Mouse (Mus musculus): Measurements from ENCODE around the gene Ly6g5c. TPM values are rescaled to one million over a fixed set of nuclear protein-coding genes. Genes with fewer than 3 reads are reported as not detected.
"Not testable (repeated sequence)": the region's sequence is repeated elsewhere in the genome, so short reads cannot be mapped to it uniquely, and the experiment has no call there.

Gene Ly6g5c
- polyA plus RNA-seq, 1 experiment from 2014 or later: not detected

GRCm38 (mm10) chr17:35120745-35121142, 12.7 kb downstream of the Ly6g5c start:
- peaks cover 19% of the 10 kb centered on the region for H3K36me3 ChIP-seq (ENCODE audit: control insufficient read depth, insufficient read depth, low read length)
- no peaks in the 10 kb centered on the region for H3K27me3 ChIP-seq (ENCODE audit: control insufficient read depth, insufficient read depth, low read depth, low read length)
- peak overlapping the region; percentile 92 for H3K9ac ChIP-seq (ENCODE audit: low read depth, low read length)
- peak overlapping the region; percentile 89 for H3K4me3 ChIP-seq (ENCODE audit: low read depth, low read length)
- peaks cover 18% of the 10 kb centered on the region for H3K4me1 ChIP-seq (ENCODE audit: control insufficient read depth, insufficient read depth, low read length)
- H3K27ac ChIP-seq (ENCODE audit: low read length): peak overlapping the region; percentile 74
- peak overlapping the region; percentile 94 for H3K4me2 ChIP-seq (ENCODE audit: low read length)
- under 1% methylated on average over 33 of the region's 33 CpGs for WGBS
- ATAC-seq: peak; percentile 8; the same call in 1 of the 2 replicates
- H3K9me3 ChIP-seq (replicated peaks; ENCODE audit: control insufficient read depth, low read length, poor library complexity, severe bottlenecking): no peaks in the 10 kb centered on the region

GRCm38 (mm10) chr17:35121143-35121799, 13.2 kb downstream of the Ly6g5c start, which contains the start of gene Gpank1:
TSS of gene Gpank1 (plus strand) at chr17:35121455.
- under 1% methylated on average over 49 of the region's 50 CpGs for WGBS
- ATAC-seq: peak; percentile 95

GRCm38 (mm10) chr17:35121871-35122303, 13.8 kb downstream of the Ly6g5c start, which contains the start of gene Csnk2b:
TSS of gene Csnk2b (minus strand) at chr17:35122053.
- peak; percentile 14 for ATAC-seq

More at GRCm38 (mm10) chr17:35121143-35121799, 13.2 kb downstream of the Ly6g5c start, which contains the start of gene Gpank1:
- Histone ChIP-seq H3K36me3 (ENCODE audit: control insufficient read depth, insufficient read depth, low read length) (peaks cover 17% of the 10 kb centered on the region), H3K27ac (ENCODE audit: low read length) (peak within 1 kb of the TSS; percentile 89), H3K4me1 (ENCODE audit: control insufficient read depth, insufficient read depth, low read length) (peaks cover 18% of the 10 kb centered on the region), H3K9me3 (replicated peaks; ENCODE audit: control insufficient read depth, low read length, poor library complexity, severe bottlenecking) (no peaks in the 10 kb centered on the region), H3K4me2 (ENCODE audit: low read length) (peak within 1 kb of the TSS; percentile 94), H3K9ac (ENCODE audit: low read depth, low read length) (peak within 1 kb of the TSS; percentile 92), H3K4me3 (ENCODE audit: low read depth, low read length) (peak within 1 kb of the TSS; percentile 89), H3K27me3 (ENCODE audit: control insufficient read depth, insufficient read depth, low read depth, low read length) (no peaks in the 10 kb centered on the region)

GRCm38 (mm10) chr17:35123287-35123686, 15.2 kb downstream of the Ly6g5c start:
- not testable (repeated sequence) for H3K9ac ChIP-seq (ENCODE audit: low read depth, low read length); ATAC-seq; H3K36me3 ChIP-seq (ENCODE audit: control insufficient read depth, insufficient read depth, low read length); H3K27ac ChIP-seq (ENCODE audit: low read length); H3K9me3 ChIP-seq (replicated peaks; ENCODE audit: control insufficient read depth, low read length, poor library complexity, severe bottlenecking); H3K4me2 ChIP-seq (ENCODE audit: low read length); H3K27me3 ChIP-seq (ENCODE audit: control insufficient read depth, insufficient read depth, low read depth, low read length); H3K4me3 ChIP-seq (ENCODE audit: low read depth, low read length)
- WGBS: 91% methylated on average over 9 of the region's 9 CpGs
- peaks cover 33% of the 10 kb centered on the region for H3K4me1 ChIP-seq (ENCODE audit: control insufficient read depth, insufficient read depth, low read length)

More at GRCm38 (mm10) chr17:35121871-35122303, 13.8 kb downstream of the Ly6g5c start, which contains the start of gene Csnk2b:
- Histone ChIP-seq H3K9ac (ENCODE audit: low read depth, low read length) (peak within 1 kb of the TSS; percentile 92), H3K27ac (ENCODE audit: low read length) (peak within 1 kb of the TSS; percentile 89), H3K4me2 (ENCODE audit: low read length) (peak within 1 kb of the TSS; percentile 94), H3K9me3 (replicated peaks; ENCODE audit: control insufficient read depth, low read length, poor library complexity, severe bottlenecking) (no peaks in the 10 kb centered on the region), H3K36me3 (ENCODE audit: control insufficient read depth, insufficient read depth, low read length) (peaks cover 16% of the 10 kb centered on the region), H3K4me3 (ENCODE audit: low read depth, low read length) (peak within 1 kb of the TSS; percentile 89), H3K27me3 (ENCODE audit: control insufficient read depth, insufficient read depth, low read depth, low read length) (no peaks in the 10 kb centered on the region), H3K4me1 (ENCODE audit: control insufficient read depth, insufficient read depth, low read length) (peaks cover 24% of the 10 kb centered on the region)
- under 1% methylated on average over 19 of the region's 19 CpGs for WGBS

GRCm38 (mm10) chr17:35124261-35124896, 16.3 kb downstream of the Ly6g5c start:
- ATAC-seq; H3K27ac ChIP-seq (ENCODE audit: low read length); H3K4me3 ChIP-seq (ENCODE audit: low read depth, low read length); H3K27me3 ChIP-seq (ENCODE audit: control insufficient read depth, insufficient read depth, low read depth, low read length); H3K9ac ChIP-seq (ENCODE audit: low read depth, low read length); H3K9me3 ChIP-seq (replicated peaks; ENCODE audit: control insufficient read depth, low read length, poor library complexity, severe bottlenecking); H3K4me2 ChIP-seq (ENCODE audit: low read length); H3K36me3 ChIP-seq (ENCODE audit: control insufficient read depth, insufficient read depth, low read length): not testable (repeated sequence)
- peaks cover 33% of the 10 kb centered on the region for H3K4me1 ChIP-seq (ENCODE audit: control insufficient read depth, insufficient read depth, low read length)
- WGBS: 95% methylated on average over 12 of the region's 12 CpGs

GRCm38 (mm10) chr17:35125081-35125480, 17.0 kb downstream of the Ly6g5c start:
- no peaks in the 10 kb centered on the region for H3K36me3 ChIP-seq (ENCODE audit: control insufficient read depth, insufficient read depth, low read length)
- 90% methylated on average over 1 of the region's 1 CpGs for WGBS
- no peaks in the 10 kb centered on the region for H3K9me3 ChIP-seq (replicated peaks; ENCODE audit: control insufficient read depth, low read length, poor library complexity, severe bottlenecking)
- ATAC-seq: no peak
- peaks cover 28% of the 10 kb centered on the region for H3K4me1 ChIP-seq (ENCODE audit: control insufficient read depth, insufficient read depth, low read length)
- no peak overlapping the region for H3K9ac ChIP-seq (ENCODE audit: low read depth, low read length)
- H3K4me3 ChIP-seq (ENCODE audit: low read depth, low read length): no peak overlapping the region
- no peak overlapping the region for H3K4me2 ChIP-seq (ENCODE audit: low read length)
- no peaks in the 10 kb centered on the region for H3K27me3 ChIP-seq (ENCODE audit: control insufficient read depth, insufficient read depth, low read depth, low read length)
- H3K27ac ChIP-seq (ENCODE audit: low read length): no peak overlapping the region

GRCm38 (mm10) chr17:35125578-35125977, 17.5 kb downstream of the Ly6g5c start:
- WGBS: 32% methylated on average over 6 of the region's 6 CpGs
- Histone ChIP-seq H3K4me1 (ENCODE audit: control insufficient read depth, insufficient read depth, low read length) (peaks cover 23% of the 10 kb centered on the region), H3K27me3 (ENCODE audit: control insufficient read depth, insufficient read depth, low read depth, low read length) (no peaks in the 10 kb centered on the region)

GRCm38 (mm10) chr17:35126206-35126611, 18.1 kb downstream of the Ly6g5c start, which contains the start of gene D17H6S53E:
TSS of gene D17H6S53E (plus strand) at chr17:35126373.
- Histone ChIP-seq H3K27me3 (ENCODE audit: control insufficient read depth, insufficient read depth, low read depth, low read length) (no peaks in the 10 kb centered on the region), H3K4me3 (ENCODE audit: low read depth, low read length) (peak within 1 kb of the TSS; percentile 74), H3K9me3 (replicated peaks; ENCODE audit: control insufficient read depth, low read length, poor library complexity, severe bottlenecking) (no peaks in the 10 kb centered on the region), H3K4me2 (ENCODE audit: low read length) (peak within 1 kb of the TSS; percentile 76), H3K4me1 (ENCODE audit: control insufficient read depth, insufficient read depth, low read length) (peaks cover 23% of the 10 kb centered on the region), H3K9ac (ENCODE audit: low read depth, low read length) (peak within 1 kb of the TSS; percentile 88), H3K36me3 (ENCODE audit: control insufficient read depth, insufficient read depth, low read length) (no peaks in the 10 kb centered on the region), H3K27ac (ENCODE audit: low read length) (peak within 1 kb of the TSS; percentile 77)
- ATAC-seq: peak; percentile 27
- WGBS: under 1% methylated on average over 36 of the region's 36 CpGs

More at GRCm38 (mm10) chr17:35125578-35125977, 17.5 kb downstream of the Ly6g5c start:
- Histone ChIP-seq H3K9me3 (replicated peaks; ENCODE audit: control insufficient read depth, low read length, poor library complexity, severe bottlenecking) (no peaks in the 10 kb centered on the region), H3K9ac (ENCODE audit: low read depth, low read length) (peak overlapping the region; percentile 88), H3K27ac (ENCODE audit: low read length) (no peak overlapping the region), H3K4me2 (ENCODE audit: low read length) (peak overlapping the region; percentile 76), H3K36me3 (ENCODE audit: control insufficient read depth, insufficient read depth, low read length) (no peaks in the 10 kb centered on the region), H3K4me3 (ENCODE audit: low read depth, low read length) (peak overlapping the region; percentile 74)
- no peak for ATAC-seq

- peak overlapping the region; percentile 88 for H3K9ac ChIP-seq (ENCODE audit: low read depth, low read length)
These were observed 18.9 kb downstream of the Ly6g5c start for GRCm38 (mm10) chr17:35127017-35127416.

More at GRCm38 (mm10) chr17:35127017-35127416, 18.9 kb downstream of the Ly6g5c start:
- Histone ChIP-seq H3K4me1 (ENCODE audit: control insufficient read depth, insufficient read depth, low read length) (peaks cover 23% of the 10 kb centered on the region), H3K4me3 (ENCODE audit: low read depth, low read length) (peak overlapping the region; percentile 74), H3K27ac (ENCODE audit: low read length) (no peak overlapping the region), H3K27me3 (ENCODE audit: control insufficient read depth, insufficient read depth, low read depth, low read length) (no peaks in the 10 kb centered on the region), H3K4me2 (ENCODE audit: low read length) (peak overlapping the region; percentile 76), H3K36me3 (ENCODE audit: control insufficient read depth, insufficient read depth, low read length) (no peaks in the 10 kb centered on the region), H3K9me3 (replicated peaks; ENCODE audit: control insufficient read depth, low read length, poor library complexity, severe bottlenecking) (no peaks in the 10 kb centered on the region)
- whole genome bisulfite sequencing: 70% methylated on average over 13 of the region's 13 CpGs
- ATAC-seq: no peak

Data from midbrain, embryonic 16.5 days (tissue).